Mouse (Mus musculus) heart, embryonic 15.5 days (tissue): ENCODE results near the gene Slk. TPM values are rescaled to one million over a fixed set of nuclear protein-coding genes. Genes with fewer than 3 reads are reported as not detected.
A peak's percentile ranks its signal among the peaks of the same experiment; 100 is the strongest.

Source experiments
- ATAC-seq: fragments of 200-750 bp; cut with Nextera tagmentation; replicated peaks from 2 replicates; pipeline ENCODE4 v1.8.0; 2017; ENCODE audit warnings: low read depth, moderate TSS enrichment; ENCODE audit not compliant: insufficient number of reproducible peaks, insufficient read depth, low FRiP score
- H3K27ac ChIP-seq: fragments of 300-500 bp; sonication (generic); 2 replicates; pipeline ENCODE4 v1.5.1; 2015; ENCODE audit warnings: mild to moderate bottlenecking, inconsistent platforms
- H3K27me3 ChIP-seq: fragments of 300-500 bp; sonication (generic); 2 replicates; pipeline ENCODE4 v1.6.1; 2015; ENCODE audit warnings: inconsistent platforms
- H3K36me3 ChIP-seq: fragments of 300-500 bp; sonication (generic); 2 replicates; pipeline ENCODE4 v1.6.1; 2015; ENCODE audit warnings: mild to moderate bottlenecking, inconsistent platforms
- H3K4me1 ChIP-seq: fragments of 300-500 bp; sonication (generic); replicated peaks from 2 replicates; pipeline ENCODE4 v1.6.1; 2015; ENCODE audit warnings: inconsistent platforms
- H3K4me2 ChIP-seq: fragments of 300-500 bp; sonication (generic); 2 replicates; pipeline ENCODE4 v1.6.1; 2015; ENCODE audit warnings: inconsistent platforms, mild to moderate bottlenecking, moderate library complexity
- H3K4me3 ChIP-seq: fragments of 300-500 bp; sonication (generic); 2 replicates; pipeline ENCODE4 v1.5.1; 2015; ENCODE audit warnings: mild to moderate bottlenecking, inconsistent platforms
- H3K9ac ChIP-seq: fragments of 300-500 bp; sonication (generic); 2 replicates; pipeline ENCODE4 v1.6.1; 2015; ENCODE audit warnings: mild to moderate bottlenecking, inconsistent platforms
- H3K9me3 ChIP-seq: fragments of 300-500 bp; sonication (generic); replicated peaks from 2 replicates; pipeline ENCODE4 v1.6.1; 2016; ENCODE audit warnings: inconsistent platforms
- WGBS: fragments of 180-500 bp; shearing (Covaris S2); methylation state at CpG from one replicate; pipeline ENCODE4 v1.1.7; 2015; ENCODE audit warnings: mixed read lengths; 5-methylcytosine and 5-hydroxymethylcytosine counted together
- polyA plus RNA-seq: library from polyadenylated mRNA; unstranded; fragments of >200 nt; fragmentation: Nextera tagmentation; extraction: Ambion mirVana; gene quantifications from 2 replicates; pipeline ENCODE4 v1.2.1, GENCODE M21; 2015

The Slk gene
- polyA plus RNA-seq, 1 experiment from 2014 or later, result 14.2 TPM

GRCm38 (mm10) chr19:47629068-47629467 lies 49.6 kb downstream of the Slk start:
- Histone ChIP-seq H3K36me3 (peaks cover 37% of the 10 kb centered on the region), H3K9ac (no peak overlapping the region), H3K27me3 (no peaks in the 10 kb centered on the region), H3K27ac (no peak overlapping the region), H3K9me3 (no peaks in the 10 kb centered on the region), H3K4me3 (no peak overlapping the region), H3K4me2 (no peak overlapping the region), H3K4me1 (no peaks in the 10 kb centered on the region)
- ATAC-seq, result no peak
- WGBS, result 77% methylated on average over 5 of the region's 5 CpGs

GRCm38 (mm10) chr19:47630381-47630780 lies 50.9 kb downstream of the Slk start:
- H3K9ac ChIP-seq, result no peak overlapping the region
- no peak overlapping the region for H3K4me2 ChIP-seq
- H3K27me3 ChIP-seq, result no peaks in the 10 kb centered on the region
- H3K4me1 ChIP-seq, result no peaks in the 10 kb centered on the region
- no peak overlapping the region for H3K4me3 ChIP-seq
- no peak for ATAC-seq
- no peak overlapping the region for H3K27ac ChIP-seq
- WGBS, result 67% methylated on average over 5 of the region's 5 CpGs
- H3K36me3 ChIP-seq, result peaks cover 28% of the 10 kb centered on the region
- no peaks in the 10 kb centered on the region for H3K9me3 ChIP-seq

- H3K4me2 ChIP-seq, result no peak overlapping the region
- H3K36me3 ChIP-seq, result peaks cover 28% of the 10 kb centered on the region
- H3K4me1 ChIP-seq, result no peaks in the 10 kb centered on the region
- H3K27ac ChIP-seq, result no peak overlapping the region
- no peaks in the 10 kb centered on the region for H3K27me3 ChIP-seq
- 95% methylated on average over 5 of the region's 5 CpGs for WGBS
- H3K9ac ChIP-seq, result no peak overlapping the region
- ATAC-seq, result no peak
- H3K9me3 ChIP-seq, result no peaks in the 10 kb centered on the region
- H3K4me3 ChIP-seq, result no peak overlapping the region
These were observed 52.3 kb downstream of the Slk start for GRCm38 (mm10) chr19:47631799-47632198.

GRCm38 (mm10) chr19:47635380-47635779 lies 55.9 kb downstream of the Slk start:
- Histone ChIP-seq H3K9me3 (no peaks in the 10 kb centered on the region), H3K4me2 (no peak overlapping the region), H3K27ac (no peak overlapping the region), H3K27me3 (no peaks in the 10 kb centered on the region), H3K36me3 (peaks cover 47% of the 10 kb centered on the region), H3K4me1 (no peaks in the 10 kb centered on the region), H3K4me3 (no peak overlapping the region), H3K9ac (no peak overlapping the region)
- 86% methylated on average over 4 of the region's 4 CpGs for WGBS
- ATAC-seq, result no peak

GRCm38 (mm10) chr19:47643910-47644309 lies 64.4 kb downstream of the Slk start:
- peaks cover 37% of the 10 kb centered on the region for H3K36me3 ChIP-seq
- WGBS, result 39% methylated on average over 2 of the region's 2 CpGs
- no peak overlapping the region; the same call in 1 of the 2 replicates for H3K27ac ChIP-seq
- H3K4me2 ChIP-seq, result no peak overlapping the region
- H3K4me3 ChIP-seq, result no peak overlapping the region
- peak; percentile 45; the same call in 1 of the 2 replicates for ATAC-seq
- peaks cover 12% of the 10 kb centered on the region; the same call in 1 of the 2 replicates for H3K4me1 ChIP-seq
- H3K9ac ChIP-seq, result no peak overlapping the region
- no peaks in the 10 kb centered on the region for H3K27me3 ChIP-seq
- no peaks in the 10 kb centered on the region for H3K9me3 ChIP-seq

GRCm38 (mm10) chr19:47645583-47645982 lies 66.1 kb downstream of the Slk start:
- Histone ChIP-seq H3K27me3 (no peaks in the 10 kb centered on the region), H3K9ac (no peak overlapping the region), H3K4me3 (no peak overlapping the region), H3K4me2 (no peak overlapping the region), H3K36me3 (peaks cover 23% of the 10 kb centered on the region), H3K27ac (no peak overlapping the region), H3K9me3 (no peaks in the 10 kb centered on the region), H3K4me1 (peaks cover 13% of the 10 kb centered on the region; the same call in 1 of the 2 replicates)
- peak; percentile 63; the same call in 1 of the 2 replicates for ATAC-seq
- WGBS, result 28% methylated on average over 6 of the region's 6 CpGs

GRCm38 (mm10) chr19:47646508-47647120 lies 67.1 kb downstream of the Slk start:
- Histone ChIP-seq H3K4me1 (peaks cover 17% of the 10 kb centered on the region; the same call in 1 of the 2 replicates), H3K9me3 (no peaks in the 10 kb centered on the region), H3K27me3 (no peaks in the 10 kb centered on the region), H3K4me3 (no peak overlapping the region), H3K36me3 (peaks cover 14% of the 10 kb centered on the region), H3K27ac (no peak overlapping the region), H3K9ac (no peak overlapping the region), H3K4me2 (no peak overlapping the region)
- 79% methylated on average over 6 of the region's 6 CpGs for WGBS
- no peak for ATAC-seq

GRCm38 (mm10) chr19:47649071-47649470 lies 69.6 kb downstream of the Slk start:
- Histone ChIP-seq H3K4me3 (no peak overlapping the region), H3K9me3 (no peaks in the 10 kb centered on the region), H3K4me1 (peaks cover 14% of the 10 kb centered on the region; the same call in 1 of the 2 replicates), H3K36me3 (0 out of 2 replicates have a peak, but pooled peaks cover 3% of the 10 kb centered on the region), H3K4me2 (no peak overlapping the region), H3K27ac (no peak overlapping the region), H3K27me3 (no peaks in the 10 kb centered on the region), H3K9ac (no peak overlapping the region)
- no peak for ATAC-seq
- 93% methylated on average over 6 of the region's 6 CpGs for WGBS

GRCm38 (mm10) chr19:47650366-47651159 lies 71.1 kb downstream of the Slk start:
- H3K4me1 ChIP-seq, result peaks cover 7% of the 10 kb centered on the region; the same call in 1 of the 2 replicates
- H3K9ac ChIP-seq, result no peak overlapping the region
- no peak for ATAC-seq
- WGBS, result 78% methylated on average over 16 of the region's 16 CpGs
- H3K4me2 ChIP-seq, result no peak overlapping the region
- 0 out of 2 replicates have a peak, but pooled peaks cover 3% of the 10 kb centered on the region for H3K36me3 ChIP-seq
- H3K27me3 ChIP-seq, result no peaks in the 10 kb centered on the region
- H3K4me3 ChIP-seq, result no peak overlapping the region
- H3K27ac ChIP-seq, result no peak overlapping the region
- H3K9me3 ChIP-seq, result no peaks in the 10 kb centered on the region

GRCm38 (mm10) chr19:47651160-47651480 lies 71.6 kb downstream of the Slk start:
- 69% methylated on average over 5 of the region's 5 CpGs for WGBS
- ATAC-seq, result no peak
- H3K9ac ChIP-seq, result no peak overlapping the region
- H3K27ac ChIP-seq, result no peak overlapping the region
- H3K36me3 ChIP-seq, result 0 out of 2 replicates have a peak, but pooled peaks cover 3% of the 10 kb centered on the region
- H3K4me1 ChIP-seq, result peaks cover 5% of the 10 kb centered on the region; the same call in 1 of the 2 replicates
- no peaks in the 10 kb centered on the region for H3K9me3 ChIP-seq
- no peaks in the 10 kb centered on the region for H3K27me3 ChIP-seq
- no peak overlapping the region for H3K4me2 ChIP-seq
- H3K4me3 ChIP-seq, result no peak overlapping the region

- Histone ChIP-seq H3K9me3 (no peaks in the 10 kb centered on the region), H3K27ac (no peak overlapping the region), H3K36me3 (no peaks in the 10 kb centered on the region), H3K4me1 (peaks cover 5% of the 10 kb centered on the region; the same call in 1 of the 2 replicates), H3K27me3 (no peaks in the 10 kb centered on the region), H3K4me3 (no peak overlapping the region), H3K4me2 (no peak overlapping the region), H3K9ac (no peak overlapping the region)
- 70% methylated on average over 8 of the region's 8 CpGs for WGBS
- ATAC-seq, result no peak
These were observed 72.8 kb downstream of the Slk start for GRCm38 (mm10) chr19:47652255-47652654.
